Mouse (Mus musculus): ENCODE data around the gene Ndufb5. TPM values are rescaled to one million over a fixed set of nuclear protein-coding genes. Genes with fewer than 3 reads are reported as not detected.
"Not testable (repeated sequence)": the region's sequence is repeated elsewhere in the genome, so short reads cannot be mapped to it uniquely, and the experiment has no call there.

Gene Ndufb5
- polyA plus RNA-seq, 1 experiment from 2014 or later: 309 TPM

DNA sequence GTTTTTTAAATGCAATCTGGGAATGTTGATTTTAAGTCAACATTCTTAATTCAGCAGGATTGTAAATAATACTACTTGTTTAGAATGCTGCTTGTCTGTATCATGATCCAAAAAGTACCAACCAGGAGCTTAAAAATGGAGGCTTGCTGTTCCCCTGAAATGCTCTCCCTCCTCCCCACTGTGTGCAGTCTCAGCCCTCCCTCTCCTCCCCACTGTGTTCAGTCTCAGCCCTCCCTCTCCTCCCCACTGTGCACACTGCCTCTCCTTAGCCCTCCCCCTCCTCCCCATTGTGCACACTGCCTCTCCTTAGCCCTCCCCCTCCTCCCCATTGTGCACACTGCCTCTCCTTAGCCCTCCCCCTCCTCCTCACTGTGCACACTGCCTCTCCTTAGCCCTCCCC lies 8.6 kb downstream of the Ndufb5 start:
- not testable (repeated sequence) for H3K27ac ChIP-seq (ENCODE audit: low read depth, low read length); DNase-seq (ENCODE audit: low spot score, missing footprints); H3K4me2 ChIP-seq; H3K4me1 ChIP-seq (ENCODE audit: control insufficient read depth, insufficient read depth, low read length); H3K4me3 ChIP-seq (ENCODE audit: low read depth, low read length); H3K9me3 ChIP-seq (ENCODE audit: control insufficient read depth, low read length); H3K27me3 ChIP-seq (ENCODE audit: control insufficient read depth, insufficient read depth, low read length); ATAC-seq (ENCODE audit: low FRiP score); H3K9ac ChIP-seq (ENCODE audit: low read length)
- peaks cover 10% of the 10 kb centered on the region for H3K36me3 ChIP-seq (ENCODE audit: control insufficient read depth, insufficient read depth, low read length)

DNA sequence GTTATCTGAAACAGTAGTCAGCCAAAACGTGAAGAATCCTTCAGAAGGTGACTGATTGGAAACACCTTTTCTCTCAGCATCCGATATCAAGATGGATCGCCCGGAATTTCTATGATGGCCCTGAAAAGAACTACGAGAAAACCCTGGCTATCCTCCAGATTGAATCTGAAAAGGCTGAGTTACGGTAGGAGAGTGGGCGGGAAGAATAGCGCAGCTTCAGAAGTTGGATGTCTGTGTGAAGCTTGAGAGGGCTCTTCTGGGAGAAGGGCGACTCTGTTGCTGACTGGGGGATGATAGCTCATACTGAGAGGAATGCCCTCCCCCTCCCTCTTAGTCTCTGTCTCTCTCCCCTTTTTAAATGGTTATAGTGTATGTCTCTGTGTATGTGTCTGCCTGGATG lies 11.6 kb downstream of the Ndufb5 start:
- H3K4me2 ChIP-seq: no peak overlapping the region
- no peaks in the 10 kb centered on the region for H3K4me1 ChIP-seq (ENCODE audit: control insufficient read depth, insufficient read depth, low read length)
- DNase-seq (ENCODE audit: low spot score, missing footprints): no peak

DNA sequence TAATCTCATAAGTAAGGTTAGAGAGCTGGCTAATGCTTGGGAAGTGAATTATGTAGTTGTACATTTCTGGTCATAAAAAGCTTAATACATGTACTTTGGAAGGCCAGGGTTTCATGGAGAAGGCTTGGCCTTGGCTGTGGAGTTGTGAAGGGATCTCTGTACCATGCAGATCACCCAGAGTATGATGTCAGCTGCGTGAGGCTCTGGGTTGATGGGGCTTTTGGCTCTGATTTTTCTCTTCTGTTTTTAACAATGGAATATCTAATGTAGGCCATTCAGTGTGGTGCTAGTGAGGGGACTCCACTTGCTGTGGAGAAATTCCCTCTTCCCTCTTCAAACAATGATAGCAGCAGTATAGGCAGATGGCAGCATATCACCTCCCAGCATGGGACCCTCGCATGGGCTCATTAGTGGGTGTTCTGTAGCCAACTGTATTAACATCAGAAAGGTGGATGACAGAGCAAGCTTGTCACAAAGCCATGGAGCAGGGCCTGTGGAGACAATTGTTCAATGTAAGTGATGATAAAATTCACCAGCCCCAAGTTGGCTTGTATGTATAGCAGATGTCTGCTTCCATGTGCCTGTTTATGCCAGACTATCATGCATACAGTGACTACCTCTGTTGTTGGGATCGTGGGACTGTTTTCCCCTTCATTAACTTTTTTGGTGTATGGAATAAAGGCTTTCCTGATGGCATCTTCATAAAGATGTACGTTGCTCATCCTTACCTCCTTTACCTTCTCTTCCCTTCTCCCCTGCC lies 13.2 kb downstream of the Ndufb5 start:
- DNase-seq (ENCODE audit: low spot score, missing footprints): no peak
- 94% methylated on average over 4 of the region's 4 CpGs for WGBS
- H3K27me3 ChIP-seq (ENCODE audit: control insufficient read depth, insufficient read depth, low read length): no peaks in the 10 kb centered on the region
- H3K9me3 ChIP-seq (ENCODE audit: control insufficient read depth, low read length): no peaks in the 10 kb centered on the region
- H3K4me1 ChIP-seq (ENCODE audit: control insufficient read depth, insufficient read depth, low read length): no peaks in the 10 kb centered on the region
- no peak overlapping the region for H3K4me2 ChIP-seq
- H3K27ac ChIP-seq (ENCODE audit: low read depth, low read length): no peak overlapping the region
- peaks cover 16% of the 10 kb centered on the region for H3K36me3 ChIP-seq (ENCODE audit: control insufficient read depth, insufficient read depth, low read length)
- H3K9ac ChIP-seq (ENCODE audit: low read length): no peak overlapping the region
- ATAC-seq (ENCODE audit: low FRiP score): no peak
- H3K4me3 ChIP-seq (ENCODE audit: low read depth, low read length): no peak overlapping the region

More for the DNA sequence above, 11.6 kb downstream of the Ndufb5 start:
- 95% methylated on average over 9 of the region's 9 CpGs for WGBS
- Histone ChIP-seq H3K4me3 (ENCODE audit: low read depth, low read length) (no peak overlapping the region), H3K9me3 (ENCODE audit: control insufficient read depth, low read length) (no peaks in the 10 kb centered on the region), H3K27me3 (ENCODE audit: control insufficient read depth, insufficient read depth, low read length) (no peaks in the 10 kb centered on the region), H3K36me3 (ENCODE audit: control insufficient read depth, insufficient read depth, low read length) (peaks cover 16% of the 10 kb centered on the region), H3K9ac (ENCODE audit: low read length) (no peak overlapping the region), H3K27ac (ENCODE audit: low read depth, low read length) (no peak overlapping the region)
- ATAC-seq (ENCODE audit: low FRiP score): no peak

DNA sequence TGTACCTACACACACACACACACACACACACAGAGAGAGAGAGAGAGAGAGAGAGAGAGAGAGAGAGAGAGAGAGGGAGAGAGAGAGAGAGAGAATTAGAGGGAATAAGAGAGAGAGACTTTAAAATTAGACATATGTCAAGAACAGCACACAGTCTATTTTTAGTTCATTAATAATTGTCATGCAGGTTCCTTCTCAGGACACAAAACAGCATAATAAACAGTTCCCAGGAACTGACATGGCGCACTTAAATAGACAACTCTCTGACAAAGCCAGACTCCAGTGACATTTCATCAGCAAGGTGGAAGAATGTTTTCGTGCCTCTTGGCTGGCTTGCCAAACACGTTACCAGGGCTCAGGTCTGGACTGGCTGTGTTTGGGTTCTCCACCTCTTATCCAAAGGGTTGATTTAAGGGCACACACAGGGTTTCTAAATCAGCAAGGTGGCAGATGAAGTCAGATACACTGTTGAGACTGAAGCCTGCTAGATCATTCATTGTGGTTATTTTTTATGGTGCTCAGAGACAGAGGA lies 17.7 kb downstream of the Ndufb5 start:
- Histone ChIP-seq H3K4me2 (no peak overlapping the region), H3K36me3 (ENCODE audit: control insufficient read depth, insufficient read depth, low read length) (peaks cover 8% of the 10 kb centered on the region; the same call in 1 of the 2 replicates), H3K4me3 (ENCODE audit: low read depth, low read length) (no peak overlapping the region), H3K27ac (ENCODE audit: low read depth, low read length) (no peak overlapping the region), H3K27me3 (ENCODE audit: control insufficient read depth, insufficient read depth, low read length) (no peaks in the 10 kb centered on the region), H3K9me3 (ENCODE audit: control insufficient read depth, low read length) (no peaks in the 10 kb centered on the region), H3K9ac (ENCODE audit: low read length) (no peak overlapping the region), H3K4me1 (ENCODE audit: control insufficient read depth, insufficient read depth, low read length) (no peaks in the 10 kb centered on the region)
- DNase-seq (ENCODE audit: low spot score, missing footprints) (no peak), ATAC-seq (ENCODE audit: low FRiP score) (no peak)
- 88% methylated on average over 3 of the region's 3 CpGs for WGBS

GRCm38 (mm10) chr3:32759212-32759611 lies 22.4 kb downstream of the Ndufb5 start:
- Histone ChIP-seq H3K4me2 (no peak overlapping the region), H3K27me3 (ENCODE audit: control insufficient read depth, insufficient read depth, low read length) (no peaks in the 10 kb centered on the region), H3K9me3 (ENCODE audit: control insufficient read depth, low read length) (no peaks in the 10 kb centered on the region), H3K4me1 (ENCODE audit: control insufficient read depth, insufficient read depth, low read length) (no peaks in the 10 kb centered on the region), H3K27ac (ENCODE audit: low read depth, low read length) (no peak overlapping the region), H3K36me3 (ENCODE audit: control insufficient read depth, insufficient read depth, low read length) (no peaks in the 10 kb centered on the region), H3K4me3 (ENCODE audit: low read depth, low read length) (no peak overlapping the region), H3K9ac (ENCODE audit: low read length) (no peak overlapping the region)
- 77% methylated on average over 5 of the region's 5 CpGs for WGBS
- DNase-seq (ENCODE audit: low spot score, missing footprints) (no peak), ATAC-seq (ENCODE audit: low FRiP score) (no peak)

DNA sequence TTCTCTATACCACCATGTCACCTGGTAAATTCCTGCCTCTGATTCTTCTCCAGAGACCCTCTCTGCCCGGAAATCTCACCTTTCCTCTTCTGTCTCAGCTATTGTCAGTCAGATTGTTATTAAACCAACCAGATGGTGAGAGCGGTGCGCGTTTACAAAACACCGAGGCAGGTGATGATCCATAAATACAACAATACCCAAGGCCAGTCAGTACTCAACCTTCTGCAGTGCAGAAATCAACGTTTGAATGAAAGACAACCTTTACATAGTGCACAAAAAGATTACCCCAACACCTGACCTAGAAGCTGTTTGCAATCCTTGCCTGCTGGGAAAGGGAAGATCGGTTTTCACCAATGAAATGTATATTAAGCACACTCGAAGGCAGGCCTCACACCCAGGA lies 26.2 kb downstream of the Ndufb5 start:
- H3K27me3 ChIP-seq (ENCODE audit: control insufficient read depth, insufficient read depth, low read length): no peaks in the 10 kb centered on the region
- no peaks in the 10 kb centered on the region for H3K36me3 ChIP-seq (ENCODE audit: control insufficient read depth, insufficient read depth, low read length)
- H3K27ac ChIP-seq (ENCODE audit: low read depth, low read length): no peak overlapping the region
- WGBS: 58% methylated on average over 8 of the region's 8 CpGs
- no peak overlapping the region for H3K4me3 ChIP-seq (ENCODE audit: low read depth, low read length)
- no peaks in the 10 kb centered on the region for H3K9me3 ChIP-seq (ENCODE audit: control insufficient read depth, low read length)
- no peak for ATAC-seq (ENCODE audit: low FRiP score)
- no peaks in the 10 kb centered on the region for H3K4me1 ChIP-seq (ENCODE audit: control insufficient read depth, insufficient read depth, low read length)
- no peak overlapping the region for H3K4me2 ChIP-seq
- no peak overlapping the region for H3K9ac ChIP-seq (ENCODE audit: low read length)
- no peak for DNase-seq (ENCODE audit: low spot score, missing footprints)

GRCm38 (mm10) chr3:32763902-32764301 lies 27.1 kb downstream of the Ndufb5 start:
- Histone ChIP-seq H3K9ac (ENCODE audit: low read length) (no peak overlapping the region), H3K27me3 (ENCODE audit: control insufficient read depth, insufficient read depth, low read length) (no peaks in the 10 kb centered on the region), H3K4me1 (ENCODE audit: control insufficient read depth, insufficient read depth, low read length) (no peaks in the 10 kb centered on the region), H3K36me3 (ENCODE audit: control insufficient read depth, insufficient read depth, low read length) (no peaks in the 10 kb centered on the region), H3K9me3 (ENCODE audit: control insufficient read depth, low read length) (no peaks in the 10 kb centered on the region), H3K4me2 (no peak overlapping the region), H3K4me3 (ENCODE audit: low read depth, low read length) (no peak overlapping the region), H3K27ac (ENCODE audit: low read depth, low read length) (no peak overlapping the region)
- no peak for DNase-seq (ENCODE audit: low spot score, missing footprints)
- no peak for ATAC-seq (ENCODE audit: low FRiP score)
- WGBS: 54% methylated on average over 7 of the region's 7 CpGs

- no peak overlapping the region for H3K4me3 ChIP-seq (ENCODE audit: low read depth, low read length)
- no peak overlapping the region for H3K9ac ChIP-seq (ENCODE audit: low read length)
- no peaks in the 10 kb centered on the region for H3K36me3 ChIP-seq (ENCODE audit: control insufficient read depth, insufficient read depth, low read length)
- ATAC-seq (ENCODE audit: low FRiP score) (no peak), DNase-seq (ENCODE audit: low spot score, missing footprints) (no peak)
- H3K4me1 ChIP-seq (ENCODE audit: control insufficient read depth, insufficient read depth, low read length): no peaks in the 10 kb centered on the region
- no peak overlapping the region for H3K4me2 ChIP-seq
- 82% methylated on average over 2 of the region's 2 CpGs for WGBS
- H3K27ac ChIP-seq (ENCODE audit: low read depth, low read length): no peak overlapping the region
- no peaks in the 10 kb centered on the region for H3K27me3 ChIP-seq (ENCODE audit: control insufficient read depth, insufficient read depth, low read length)
- H3K9me3 ChIP-seq (ENCODE audit: control insufficient read depth, low read length): no peaks in the 10 kb centered on the region
Observed at GRCm38 (mm10) chr3:32770781-32771180, 34.0 kb downstream of the Ndufb5 start.

Measured in midbrain, embryonic 11.5 days (tissue).